Mouse (Mus musculus) lung, postnatal 36 days (tissue): Measurements from ENCODE around the gene Nop10.
A peak's percentile ranks its signal among the peaks of the same experiment; 100 is the strongest.

Experiments used
- DNase-seq: peaks from one replicate; pipeline ENCODE4 v3.0.0; 2022; ENCODE audit warnings: mixed read lengths

The Nop10 gene

GRCm38 (mm10) chr2:112261748-112262653, at the start of gene Nop10:
Gene Nop10, plus strand, starts transcription at chr2:112261926.
- peak; percentile 94 for DNase-seq

GRCm38 (mm10) chr2:112215977-112216376, 45.7 kb upstream of the Nop10 start:
- DNase-seq, result peak; percentile 59

- DNase-seq, result peak; percentile 12
Measured at GRCm38 (mm10) chr2:112217614-112218013, 44.1 kb upstream of the Nop10 start.

- no peak for DNase-seq
Measured at GRCm38 (mm10) chr2:112220880-112221279, 40.8 kb upstream of the Nop10 start.

- DNase-seq, result no peak
Measured at GRCm38 (mm10) chr2:112222607-112223006, 39.1 kb upstream of the Nop10 start.

- no peak for DNase-seq
Measured at GRCm38 (mm10) chr2:112224356-112224755, 37.4 kb upstream of the Nop10 start.

- DNase-seq, result peak; percentile 16
Measured at GRCm38 (mm10) chr2:112232623-112233022, 29.1 kb upstream of the Nop10 start.

GRCm38 (mm10) chr2:112236620-112237019, 25.1 kb upstream of the Nop10 start:
- DNase-seq, result no peak

- DNase-seq, result no peak
Measured at GRCm38 (mm10) chr2:112238006-112238405, 23.7 kb upstream of the Nop10 start.

GRCm38 (mm10) chr2:112239212-112239934, 22.4 kb upstream of the Nop10 start, which contains the start of gene Lpcat4:
Gene Lpcat4, plus strand, starts transcription at chr2:112239468.
- peak; percentile 91 for DNase-seq

- DNase-seq, result peak; percentile 45
Measured at GRCm38 (mm10) chr2:112239935-112240721, 21.6 kb upstream of the Nop10 start.

- DNase-seq, result no peak
Measured at GRCm38 (mm10) chr2:112241787-112242186, 19.9 kb upstream of the Nop10 start.

GRCm38 (mm10) chr2:112245307-112245706, 16.4 kb upstream of the Nop10 start:
- no peak for DNase-seq

GRCm38 (mm10) chr2:112246193-112246592, 15.5 kb upstream of the Nop10 start:
- DNase-seq, result no peak

- DNase-seq, result no peak
Measured at GRCm38 (mm10) chr2:112247323-112247722, 14.4 kb upstream of the Nop10 start.

- DNase-seq, result no peak
Measured at GRCm38 (mm10) chr2:112249780-112250453, 11.8 kb upstream of the Nop10 start.

- DNase-seq, result no peak
Measured at GRCm38 (mm10) chr2:112254675-112255515, 6.8 kb upstream of the Nop10 start.

- DNase-seq, result peak; percentile 42
Measured at GRCm38 (mm10) chr2:112259241-112259962, 2.3 kb upstream of the Nop10 start, which contains the start of gene Nutm1. Gene Nutm1, minus strand, starts transcription at chr2:112259291.

- DNase-seq, result peak; percentile 40
Measured at GRCm38 (mm10) chr2:112262779-112263295, 1.1 kb downstream of the Nop10 start.

GRCm38 (mm10) chr2:112264364-112264763, 2.6 kb downstream of the Nop10 start:
- no peak for DNase-seq
